Comparison of ENCODE assay signal across 8 mouse cellular contexts in the genomic region with DNA sequence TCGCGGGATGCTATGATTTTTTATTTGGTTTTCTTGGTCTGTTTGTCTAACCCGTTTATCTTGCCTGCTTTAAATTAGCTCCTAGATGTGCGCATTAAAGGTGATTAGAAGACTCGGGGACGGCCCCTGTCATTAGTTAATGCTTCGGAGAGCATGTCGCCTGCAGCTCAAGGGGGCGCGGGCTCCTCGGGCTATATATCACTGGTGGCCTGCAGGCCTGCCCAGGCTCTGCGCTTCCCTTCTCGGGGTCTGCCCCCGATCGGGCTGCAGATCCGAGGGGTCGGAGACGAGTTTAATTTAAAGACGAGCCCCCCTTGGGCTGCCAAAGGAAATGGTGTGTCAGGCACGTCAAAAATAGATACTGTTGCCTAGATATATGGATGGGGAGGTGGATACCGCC.
DNase-seq lines count a peak whose midpoint lies in the region; ATAC-seq and TF ChIP-seq lines count a peak whose summit lies in the region.

No protein-coding gene starts in this region.

- intact Hi-C loops in heart, adult 2 months (cut with DNase I) = no loop called here

- TF ChIP-seq POLR2A in heart, adult 2 months (IDR thresholded peaks at IDR 0.05; ENCODE audit: insufficient read depth, low read depth, low read length) = no peak

- H3K36me3 ChIP-seq in heart, embryonic 10.5 days = no peaks in the 10 kb centered on the region
- H3K36me3 ChIP-seq in heart, adult 2 months (ENCODE audit: control insufficient read depth, insufficient read depth, low read length) = no peaks in the 10 kb centered on the region
- H3K36me3 ChIP-seq in forebrain, embryonic 15.5 days = no peaks in the 10 kb centered on the region
- no peaks in the 10 kb centered on the region for H3K36me3 ChIP-seq in midbrain, embryonic 10.5 days

- no peaks in the 10 kb centered on the region for H3K9me3 ChIP-seq in heart, embryonic 10.5 days
- H3K9me3 ChIP-seq in forebrain, embryonic 15.5 days = peaks cover under 1% of the 10 kb centered on the region; the same call in 1 of the 2 replicates
- H3K9me3 ChIP-seq in midbrain, embryonic 10.5 days (replicated peaks) = no peaks in the 10 kb centered on the region

- no peak for ATAC-seq in forebrain, embryonic 15.5 days (replicated peaks)

- H3K4me2 ChIP-seq in forebrain, embryonic 15.5 days (replicated peaks) = peak overlapping the region; percentile 2; the same call in 1 of the 2 replicates

- H3K4me1 ChIP-seq in heart, embryonic 10.5 days = peaks cover 17% of the 10 kb centered on the region
- no peaks in the 10 kb centered on the region for H3K4me1 ChIP-seq in heart, adult 2 months (ENCODE audit: control insufficient read depth, insufficient read depth, low read length)
- peaks cover 4% of the 10 kb centered on the region; the same call in 1 of the 2 replicates for H3K4me1 ChIP-seq in forebrain, embryonic 15.5 days
- H3K4me1 ChIP-seq in midbrain, embryonic 10.5 days = peaks cover 14% of the 10 kb centered on the region

- H3K27ac ChIP-seq in heart, embryonic 10.5 days = no peak overlapping the region
- H3K27ac ChIP-seq in heart, adult 2 months = no peak overlapping the region
- H3K27ac ChIP-seq in forebrain, embryonic 15.5 days (replicated peaks) = no peak overlapping the region
- H3K27ac ChIP-seq in midbrain, embryonic 10.5 days (replicated peaks) = no peak overlapping the region

- no peak overlapping the region for H3K9ac ChIP-seq in heart, adult 2 months (ENCODE audit: low read depth, low read length)
- H3K9ac ChIP-seq in forebrain, embryonic 15.5 days (replicated peaks) = 0 out of 2 replicates have a peak overlapping the region, but pooled peaks have one; percentile 1

- WGBS in heart, embryonic 10.5 days = under 1% methylated on average over 21 of the region's 21 CpGs
- 4% methylated on average over 21 of the region's 21 CpGs for WGBS in heart, adult 2 months
- 1% methylated on average over 21 of the region's 21 CpGs for WGBS in forebrain, embryonic 15.5 days
- WGBS in midbrain, embryonic 10.5 days = 1% methylated on average over 21 of the region's 21 CpGs

- no peak for TF ChIP-seq CTCF in heart, adult 2 months (IDR thresholded peaks at IDR 0.05)

- no peak for DNase-seq in heart, embryonic 10.5 days (ENCODE audit: low spot score)
- DNase-seq in heart, adult 2 months = no peak
- peak; percentile 8 for DNase-seq in CD4-positive helper T cell, adult 2 months (ENCODE audit: low read depth, low spot score)
- peak; percentile 43 for DNase-seq in midbrain, embryonic 10.5 days (ENCODE audit: low spot score)
- no peak for DNase-seq in right cerebral cortex, adult 2 months (ENCODE audit: low spot score in 2 of 2)
- no peak for DNase-seq in Muller cell, postnatal 12 days (ENCODE audit: inconsistent ontology term)
- no peak for DNase-seq in thymus, postnatal 25 days

- H3K79me2 ChIP-seq in heart, adult 2 months (replicated peaks; ENCODE audit: control insufficient read depth, insufficient read depth, low read length) = no peaks in the 10 kb centered on the region

- H3K4me3 ChIP-seq in heart, embryonic 10.5 days = peak overlapping the region; percentile 50
- H3K4me3 ChIP-seq in heart, adult 2 months = no peak overlapping the region
- H3K4me3 ChIP-seq in forebrain, embryonic 15.5 days = no peak overlapping the region
- H3K4me3 ChIP-seq in midbrain, embryonic 10.5 days = peak overlapping the region; percentile 42

- TF ChIP-seq EP300 in heart, adult 2 months (IDR thresholded peaks at IDR 0.05; ENCODE audit: insufficient read depth, low read depth, low read length) = no peak

- peaks cover 43% of the 10 kb centered on the region for H3K27me3 ChIP-seq in heart, embryonic 10.5 days (ENCODE audit: insufficient read depth, poor library complexity, severe bottlenecking)
- H3K27me3 ChIP-seq in heart, adult 2 months (ENCODE audit: control insufficient read depth, insufficient read depth, low read length) = peaks cover 4% of the 10 kb centered on the region; the same call in 1 of the 2 replicates
- peaks cover 31% of the 10 kb centered on the region for H3K27me3 ChIP-seq in forebrain, embryonic 15.5 days
- H3K27me3 ChIP-seq in midbrain, embryonic 10.5 days (ENCODE audit: low read depth, poor library complexity, severe bottlenecking) = peaks cover 49% of the 10 kb centered on the region

Comparison
In these comparisons a context has a peak if more than half of its experiments do, and no peak if none do; other contexts are left out.
1. H3K4me3 ChIP-seq: peak in heart, embryonic 10.5 days (single experiment) and midbrain, embryonic 10.5 days (single experiment); none in heart, adult 2 months (single experiment) and forebrain, embryonic 15.5 days (single experiment).
2. DNase-seq: peak in CD4-positive helper T cell, adult 2 months (single experiment) and midbrain, embryonic 10.5 days (single experiment); none in heart, embryonic 10.5 days (single experiment), heart, adult 2 months (0 of 2), right cerebral cortex, adult 2 months (0 of 2), Muller cell, postnatal 12 days (single experiment) and thymus, postnatal 25 days (single experiment).